Mouse (Mus musculus): ENCODE measurements at regions not wholly inside any gene's neighbourhood (a gene's known extent, or its start where the extent isn't known, plus 50 kb on each side); places are given as distances from the start of the nearest gene placed in this dataset.

DNA sequence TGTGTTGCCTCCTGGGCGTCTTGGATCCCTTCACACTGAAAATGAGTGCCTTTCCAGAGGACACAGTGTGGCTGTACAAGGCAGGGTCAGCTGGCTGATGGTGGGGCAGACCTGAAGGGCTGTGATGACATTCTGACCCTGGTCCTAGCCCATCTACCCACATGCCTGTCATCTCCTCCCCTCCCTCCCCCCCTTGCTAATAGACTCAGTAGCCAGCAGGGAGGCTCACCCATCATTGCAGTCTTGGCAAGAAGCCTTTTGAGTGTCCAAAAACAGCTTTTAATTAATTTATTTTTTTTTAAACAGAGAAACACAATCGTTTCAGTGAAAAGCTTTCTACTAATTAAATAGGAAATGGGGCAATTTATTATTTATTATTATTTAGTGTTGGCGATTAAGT, 67.0 kb upstream of the Ssx2ip start:
- DNase-seq, result no peak
- intact Hi-C loops (cut with DNase I), result no loop called here

DNA sequence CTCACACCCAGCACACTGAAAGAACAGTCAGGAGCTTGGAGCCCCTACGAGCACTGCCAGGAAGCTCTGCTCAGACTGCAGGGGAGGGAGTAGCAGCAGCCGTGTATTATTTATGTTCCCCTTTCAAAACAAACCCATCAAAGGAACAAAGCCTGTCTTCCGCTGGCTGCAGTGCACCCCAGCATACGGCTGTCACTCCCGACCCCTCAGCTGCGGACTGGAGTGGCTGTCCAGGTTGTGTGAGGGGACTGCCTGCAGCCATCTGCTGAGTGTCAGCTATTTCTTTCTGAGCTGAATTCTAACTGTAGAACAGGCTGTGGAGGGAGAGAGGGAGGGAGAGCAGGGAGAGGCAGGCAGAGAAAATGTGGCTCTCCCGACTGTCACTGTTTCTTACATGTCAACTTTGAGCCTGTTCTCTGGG, 66.6 kb upstream of the Ssx2ip start:
- intact Hi-C loops (cut with DNase I), result no loop called here
- DNase-seq, result no peak

DNA sequence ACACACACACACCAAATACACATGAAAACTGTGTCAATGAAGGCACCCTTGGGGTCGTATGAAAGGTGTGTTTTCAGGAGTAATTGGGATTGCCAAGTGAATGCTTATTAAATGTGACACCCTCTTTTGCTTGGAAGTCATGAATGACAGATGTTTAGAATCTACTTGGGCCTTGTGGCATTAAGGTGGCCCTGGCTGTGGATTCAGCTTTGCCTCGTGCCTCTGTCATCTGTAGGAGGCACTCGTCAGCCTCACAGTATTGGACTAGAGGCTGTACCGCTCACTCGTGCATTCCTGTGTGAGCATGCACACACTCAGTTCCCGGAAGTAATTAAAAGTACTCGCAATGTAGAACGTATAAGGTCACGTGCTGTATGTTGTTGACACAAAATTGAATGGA, 66.0 kb upstream of the Ssx2ip start:
- intact Hi-C loops (cut with DNase I), result no loop called here
- DNase-seq, result no peak

DNA sequence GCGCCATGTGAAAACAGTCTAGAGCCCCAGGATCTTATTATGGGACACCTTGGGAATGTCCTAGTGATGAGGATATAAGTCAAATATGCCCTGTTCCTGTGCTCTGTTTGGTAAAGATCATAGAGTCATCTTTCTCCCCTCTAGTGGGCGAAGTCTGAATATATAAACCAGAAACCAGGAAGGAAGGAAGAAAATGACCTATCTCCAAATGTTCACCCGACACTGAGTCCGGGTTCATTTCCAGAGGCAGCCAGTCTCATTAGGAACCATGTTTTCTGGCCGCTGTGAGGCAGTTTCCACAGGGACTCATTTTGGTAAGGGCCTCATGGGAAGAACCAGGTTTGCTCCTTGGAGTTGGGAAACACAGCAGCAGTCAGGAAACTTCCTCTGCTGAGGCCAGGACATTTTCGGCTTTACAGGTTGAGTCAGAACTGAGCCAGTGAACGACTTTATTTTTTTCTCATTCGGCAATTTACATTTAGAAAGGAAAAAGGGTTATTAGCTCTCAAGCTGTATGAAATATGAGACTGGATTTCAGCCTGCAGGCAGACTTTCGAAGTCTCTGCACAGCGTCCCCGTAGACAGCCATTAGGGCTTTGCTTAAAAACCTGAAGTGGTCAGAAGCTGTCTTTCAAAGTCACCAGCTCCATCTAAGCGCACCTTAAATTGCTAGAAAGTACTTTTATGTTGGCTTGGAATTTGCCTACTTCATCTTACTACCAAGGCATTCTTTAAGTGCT, 64.0 kb upstream of the Ssx2ip start:
- intact Hi-C loops (cut with DNase I), result loop anchor here (10.0 kb wide), 3 partner anchors 154 to 604 kb away; partner anchors contain the start of genes Gng5 and Spata1
- no peak for DNase-seq

DNA sequence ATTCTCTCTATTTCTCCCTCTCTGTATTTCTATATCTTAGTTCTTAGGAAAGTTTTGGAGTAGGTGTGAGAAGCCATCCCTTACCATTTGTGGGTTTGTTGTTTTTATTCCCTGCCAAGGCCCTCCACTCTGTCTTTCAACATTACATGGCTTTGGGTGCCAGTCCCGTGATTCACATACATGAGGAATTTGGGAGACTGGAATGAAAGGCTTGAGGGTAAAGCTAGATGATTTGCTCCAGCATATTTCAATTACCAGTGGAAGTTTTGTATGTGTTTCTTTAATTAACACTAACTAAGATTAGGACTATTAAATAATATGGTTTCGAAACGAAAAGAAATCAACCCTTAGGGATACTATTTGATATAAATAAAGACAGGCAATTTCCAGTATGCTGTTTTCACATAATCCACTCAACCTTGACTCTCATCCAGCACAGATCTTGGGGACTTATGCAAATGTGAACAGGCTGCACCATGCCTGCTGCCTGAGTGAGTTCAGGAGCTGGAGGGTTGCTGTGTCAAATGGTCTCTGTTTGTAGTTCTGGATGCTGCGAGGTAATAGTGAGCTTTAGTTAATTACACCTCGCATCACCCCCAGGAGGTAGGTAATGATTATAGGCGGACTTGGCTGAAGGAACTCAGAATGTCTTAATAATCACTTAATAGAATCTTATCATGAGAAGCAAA, 62.6 kb upstream of the Ssx2ip start:
- intact Hi-C loops (cut with DNase I), result loop anchor here (10.0 kb wide), 3 partner anchors 153 to 603 kb away; partner anchors contain the start of genes Gng5 and Spata1
- no peak for DNase-seq

DNA sequence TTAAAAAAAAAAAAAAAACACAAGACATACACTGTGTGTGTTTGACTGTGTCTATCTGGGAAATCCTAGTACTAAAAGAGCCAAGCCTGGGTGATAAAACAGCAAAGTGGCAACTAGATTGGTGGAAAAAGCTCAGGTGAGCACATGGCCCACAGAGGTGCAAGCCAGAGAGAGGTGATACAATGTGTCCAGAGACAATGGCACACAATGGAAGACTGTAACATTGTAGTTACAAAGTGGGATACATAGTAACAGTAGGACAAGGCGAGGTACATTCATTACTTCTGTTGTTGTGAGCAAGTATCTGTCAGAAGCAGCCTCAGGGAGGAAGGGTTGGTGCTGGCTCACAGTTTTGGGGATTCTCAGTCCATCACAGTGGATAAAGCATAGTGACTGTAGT, 61.7 kb upstream of the Ssx2ip start:
- DNase-seq, result no peak
- intact Hi-C loops (cut with DNase I), result loop anchor here (10.0 kb wide), 3 partner anchors 152 to 602 kb away; partner anchors contain the start of genes Gng5 and Spata1

DNA sequence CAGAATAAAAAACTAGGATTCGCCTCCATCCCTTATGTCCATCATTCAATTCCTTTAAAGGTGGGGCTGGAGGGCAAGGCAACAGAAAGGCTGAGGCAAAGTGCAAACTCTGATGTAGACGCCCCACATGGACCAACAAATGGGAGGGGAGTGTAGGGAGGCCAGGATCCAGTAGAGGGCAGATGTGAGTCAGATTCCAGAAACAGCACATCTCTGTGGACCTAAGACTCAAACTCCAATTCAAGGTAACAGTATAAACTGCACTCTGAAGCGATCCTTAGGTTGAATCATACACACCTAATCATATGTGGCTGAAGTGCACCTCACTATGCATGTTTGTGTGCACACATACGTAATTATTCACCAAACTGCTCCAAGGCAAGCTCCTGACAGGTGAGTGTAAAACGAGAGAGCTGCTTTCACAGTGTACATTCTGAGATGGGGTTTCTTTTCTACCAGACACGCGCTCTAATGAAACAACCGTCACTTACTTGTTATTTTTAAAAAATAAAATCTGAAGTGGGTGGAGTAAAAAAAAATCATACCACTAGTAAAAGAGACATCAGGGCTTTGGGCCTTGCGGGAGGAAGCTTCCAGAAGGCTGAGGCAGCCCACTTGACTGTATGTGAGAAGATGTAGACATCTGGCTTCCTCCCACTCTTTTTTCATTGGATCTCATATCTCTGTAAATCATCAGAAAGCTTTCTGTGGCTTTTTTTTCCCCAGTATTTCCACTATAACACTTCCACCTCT, 60.6 kb upstream of the Ssx2ip start:
- DNase-seq, result peak; percentile 26
- intact Hi-C loops (cut with DNase I), result loop anchor here (10.0 kb wide), 3 partner anchors 151 to 601 kb away; partner anchors contain the start of genes Gng5 and Spata1

DNA sequence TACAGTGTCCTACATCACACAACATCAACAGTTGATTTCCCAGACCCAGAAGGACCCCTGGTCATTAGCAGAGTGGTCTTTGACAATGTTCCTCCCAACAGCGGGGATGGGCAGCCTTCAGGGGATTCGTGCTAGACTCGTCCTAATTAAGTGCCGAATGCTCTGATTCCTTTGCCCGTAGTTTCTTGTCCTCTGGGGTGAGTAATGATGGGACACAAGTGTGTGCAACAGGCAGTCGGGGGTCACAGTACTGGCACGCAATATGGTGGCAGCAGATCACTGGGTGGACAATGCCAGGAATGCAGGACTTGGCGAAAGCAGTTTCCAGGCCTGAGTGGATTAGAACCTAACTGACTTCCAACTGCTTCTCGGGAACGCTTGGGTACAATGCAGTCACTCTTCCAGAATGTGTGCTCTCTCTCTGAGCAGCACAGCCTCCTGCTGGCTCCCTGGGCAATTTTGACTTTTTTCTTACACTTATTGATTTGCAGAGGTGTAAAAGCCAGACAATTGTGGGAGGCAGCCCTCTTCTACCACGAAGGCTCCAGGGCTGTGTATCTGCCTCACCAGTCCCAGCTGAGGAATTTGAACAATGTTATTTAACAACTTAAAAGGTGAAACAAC, 59.9 kb upstream of the Ssx2ip start:
- intact Hi-C loops (cut with DNase I), result loop anchor here (5.0 to 10.0 kb wide), 4 partner anchors 150 to 600 kb away; partner anchors contain the start of genes Gng5 and Spata1
- DNase-seq, result no peak

DNA sequence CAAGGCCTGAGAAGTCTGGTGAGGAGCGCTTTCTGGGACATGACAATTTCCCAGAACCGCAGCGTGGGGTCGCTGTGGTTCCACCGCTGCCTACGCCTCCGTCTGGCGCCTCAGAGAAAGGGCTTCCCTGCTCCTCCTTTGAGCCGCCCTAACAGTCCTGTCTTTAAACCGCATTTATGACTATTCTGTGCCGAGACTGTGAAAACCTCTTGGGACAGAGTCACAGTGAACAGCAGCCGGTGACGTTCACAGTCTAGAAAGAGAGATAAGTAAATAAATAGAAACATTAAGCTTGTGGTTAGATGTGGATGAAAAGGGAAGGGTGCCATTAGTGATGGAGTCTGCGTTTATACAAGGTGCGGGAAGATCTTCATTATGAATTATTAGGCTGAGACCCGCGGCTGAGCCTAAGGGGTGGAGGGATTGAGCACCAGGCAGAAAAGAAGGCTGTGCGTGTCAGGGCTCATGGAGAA, 59.1 kb upstream of the Ssx2ip start:
- DNase-seq, result peak; percentile 32 to 54
- intact Hi-C loops (cut with DNase I), result loop anchor here (5.0 to 10.0 kb wide), 4 partner anchors 149 to 599 kb away; partner anchors contain the start of genes Gng5 and Spata1

DNA sequence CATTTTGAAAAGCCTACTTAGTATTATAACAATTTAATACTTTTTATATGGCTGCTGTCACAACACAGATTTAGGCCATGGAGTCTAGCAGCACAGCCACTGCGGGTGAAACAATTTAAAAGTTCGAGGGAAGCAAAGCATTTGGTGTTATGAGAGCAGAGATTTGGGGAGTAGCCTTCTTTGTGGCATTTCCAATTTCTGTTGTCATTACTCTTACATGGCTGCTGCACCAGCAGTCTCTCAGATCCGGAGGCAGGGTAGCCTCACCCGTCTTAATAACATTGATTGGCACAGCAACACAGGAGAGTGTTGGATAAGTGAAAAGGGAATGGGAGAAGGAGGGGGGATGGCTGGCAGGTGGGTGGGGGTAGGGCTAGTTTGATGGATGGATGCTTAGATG, 58.5 kb upstream of the Ssx2ip start:
- no peak for DNase-seq
- intact Hi-C loops (cut with DNase I), result loop anchor here (5.0 to 10.0 kb wide), 4 partner anchors 149 to 599 kb away; partner anchors contain the start of genes Gng5 and Spata1

DNA sequence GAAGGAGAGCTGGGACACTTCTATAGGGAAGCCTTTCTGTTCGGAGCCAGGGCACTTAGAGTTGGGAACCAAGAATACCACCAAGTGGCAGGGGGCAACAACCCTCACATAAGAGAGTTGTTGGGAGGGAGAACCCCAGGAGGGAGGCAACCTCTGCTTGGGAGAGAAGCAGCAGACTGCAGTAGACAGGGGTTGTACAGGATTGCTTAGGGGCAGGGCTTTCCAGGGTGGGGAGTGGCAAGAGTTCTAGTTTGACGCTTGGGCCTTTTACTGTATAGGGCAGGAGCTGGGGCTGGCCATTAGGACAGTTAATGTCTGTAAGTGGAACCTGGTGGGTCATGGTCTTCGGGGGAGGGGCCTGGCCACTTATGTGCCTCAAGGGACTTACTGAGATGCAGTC, 57.1 kb upstream of the Ssx2ip start:
- intact Hi-C loops (cut with DNase I), result loop anchor here (5.0 to 10.0 kb wide), 4 partner anchors 147 to 597 kb away; partner anchors contain the start of genes Gng5 and Spata1
- no peak for DNase-seq

DNA sequence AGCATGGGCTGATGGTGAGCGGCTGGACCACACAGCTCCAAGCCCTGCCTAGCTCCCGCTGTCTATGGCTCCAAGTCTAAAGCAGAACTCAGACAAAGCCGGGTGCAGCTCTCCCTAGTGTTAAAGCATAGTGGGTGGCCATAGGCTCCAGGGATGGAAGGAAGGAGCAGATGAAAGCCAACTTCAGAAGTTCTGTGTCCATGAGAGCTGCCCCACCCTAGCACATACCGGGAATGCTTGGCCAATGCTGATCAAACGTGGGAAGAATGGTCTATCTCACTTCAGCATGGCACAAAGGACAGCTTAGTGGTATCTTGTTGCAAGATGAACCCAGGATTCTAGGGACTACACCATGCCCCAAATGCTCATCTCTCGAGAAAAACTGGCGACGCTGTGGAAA, 55.5 kb upstream of the Ssx2ip start:
- no peak for DNase-seq
- intact Hi-C loops (cut with DNase I), result loop anchor here (5.0 to 10.0 kb wide), 4 partner anchors 146 to 596 kb away; partner anchors contain the start of genes Gng5 and Spata1

DNA sequence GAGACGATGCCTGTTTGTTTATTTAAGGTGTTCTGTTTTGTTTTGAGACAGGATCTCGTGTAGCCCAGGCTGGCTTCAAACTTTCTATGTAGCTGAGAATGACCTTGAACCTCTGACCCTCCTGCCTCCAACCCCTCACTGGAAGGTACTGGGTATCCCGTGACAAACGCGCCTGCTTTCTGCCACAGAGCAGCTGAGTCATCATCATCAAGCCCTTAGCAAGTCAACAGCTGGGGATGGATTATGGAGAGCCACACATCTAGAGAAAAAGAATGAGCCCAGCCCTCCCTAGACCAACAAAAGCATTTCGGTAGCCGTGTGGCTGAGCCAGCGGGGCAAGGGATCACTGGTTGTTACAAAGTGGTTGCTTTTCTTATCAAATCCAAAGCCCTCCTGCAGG, 55.0 kb upstream of the Ssx2ip start:
- intact Hi-C loops (cut with DNase I), result loop anchor here (5.0 to 10.0 kb wide), 4 partner anchors 145 to 595 kb away; partner anchors contain the start of genes Gng5 and Spata1

DNA sequence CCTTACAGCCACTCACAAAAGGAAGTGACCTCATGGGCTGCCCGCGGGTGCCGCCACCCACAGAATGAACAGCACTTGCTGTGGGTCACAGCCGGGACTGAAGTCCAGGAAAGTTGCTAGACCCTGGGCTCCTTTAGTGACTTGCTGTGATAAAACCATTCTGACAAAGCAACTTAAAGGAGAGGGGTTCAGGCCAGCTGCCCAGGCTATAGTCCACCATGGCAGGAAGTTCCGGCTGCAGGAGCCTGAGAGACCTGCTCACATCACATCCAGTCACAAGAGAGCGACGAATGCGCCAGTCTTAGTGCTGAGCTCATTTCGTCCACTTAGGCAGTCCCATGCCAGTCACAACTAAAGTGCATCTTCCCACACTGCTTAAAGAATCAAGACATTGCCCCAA, 54.3 kb upstream of the Ssx2ip start:
- intact Hi-C loops (cut with DNase I), result no loop called here
- DNase-seq, result no peak

More for the DNA sequence above, 55.0 kb upstream of the Ssx2ip start:
- DNase-seq, result no peak

DNA sequence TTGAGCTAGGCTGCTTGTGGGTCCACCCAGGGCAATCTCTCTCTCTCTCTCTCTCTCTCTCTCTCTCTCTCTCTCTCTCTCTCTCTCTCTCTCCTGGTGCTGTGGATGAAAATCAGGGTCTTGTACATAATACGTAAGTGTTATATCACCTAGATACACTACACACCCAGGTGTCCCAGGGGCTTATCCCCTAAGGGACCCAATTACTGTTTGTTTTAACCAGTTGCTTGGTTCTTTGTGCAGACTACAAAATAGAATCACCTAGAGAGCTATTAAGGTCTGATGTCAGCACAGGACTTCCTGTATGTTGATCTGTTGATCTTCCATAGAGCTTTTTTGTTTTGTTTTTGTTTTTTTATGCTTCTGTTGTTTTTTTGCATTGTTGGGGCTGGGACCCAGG, 53.0 kb upstream of the Ssx2ip start:
- no peak for DNase-seq
- intact Hi-C loops (cut with DNase I), result no loop called here

DNA sequence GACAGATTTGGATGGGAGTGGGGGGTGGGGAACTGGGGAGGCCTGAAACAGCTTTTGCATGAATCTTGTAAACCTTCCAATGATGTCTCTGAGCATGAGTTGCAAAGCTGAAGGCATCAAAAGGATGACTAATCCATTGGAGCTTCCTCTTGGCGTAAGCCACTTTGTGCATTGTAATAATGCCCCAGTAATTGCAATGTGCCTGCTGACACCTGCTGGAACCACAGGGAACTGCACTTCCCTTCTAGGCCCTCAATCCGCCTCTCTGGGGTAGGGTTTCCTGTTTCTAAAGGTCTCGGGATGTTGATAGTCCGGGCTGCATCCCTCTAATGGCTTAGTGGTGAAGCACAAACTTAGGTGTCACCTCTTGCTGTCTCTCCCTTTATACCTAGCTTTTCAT, 52.3 kb upstream of the Ssx2ip start:
- no peak for DNase-seq
- intact Hi-C loops (cut with DNase I), result no loop called here

DNA sequence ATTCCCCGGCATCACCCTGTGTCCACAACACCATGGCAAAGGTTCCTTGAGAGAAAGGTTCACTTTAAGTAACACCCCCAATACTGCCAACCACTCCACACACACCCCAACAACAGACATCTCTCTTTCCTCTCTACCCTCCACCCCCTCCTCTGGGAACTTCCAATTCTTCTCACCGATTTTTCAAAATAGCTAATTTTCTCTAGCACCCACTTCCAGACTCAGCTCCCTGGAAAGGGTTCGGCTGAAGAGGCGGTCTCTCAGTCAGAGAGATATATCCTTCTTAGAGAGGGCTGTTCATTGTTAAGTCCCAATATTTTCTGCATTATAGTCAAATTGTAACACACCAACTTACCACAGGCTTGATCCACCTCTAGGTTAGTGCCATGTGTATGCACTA, 50.5 kb upstream of the Ssx2ip start:
- no peak for DNase-seq
- intact Hi-C loops (cut with DNase I), result no loop called here
